Comparison of ENCODE assay signal across 21 mouse cellular contexts in genomic region chr6:5149941-5150340, GRCm38 (mm10). TPM values are rescaled to one million over a fixed set of nuclear protein-coding genes. Genes with fewer than 3 reads are reported as not detected.
DNase-seq lines count a peak whose midpoint lies in the region; ATAC-seq and TF ChIP-seq lines count a peak whose summit lies in the region.
"Had no signal": no experiment of that assay in that cellular context is flagged by ENCODE, and none has a peak within 500 bp of the region (broad histone marks: within the 10 kb centered on the region; RNA-seq: fewer than 3 reads in every experiment).

No protein-coding gene starts in this region.

- no peak overlapping the region for H3K27ac ChIP-seq in heart, embryonic 15.5 days
- no peak overlapping the region for H3K27ac ChIP-seq in heart, adult 2 months
- H3K27ac ChIP-seq in midbrain, embryonic 15.5 days: no peak overlapping the region
- H3K27ac ChIP-seq: embryonic facial prominence, embryonic 10.5 days; forebrain, embryonic 13.5 days; heart, embryonic 13.5 days; hindbrain, embryonic 10.5 days; hindbrain, embryonic 15.5 days had no signal

- no peaks in the 10 kb centered on the region for H3K36me3 ChIP-seq in heart, embryonic 15.5 days
- peaks cover 2% of the 10 kb centered on the region; the same call in 1 of the 2 replicates for H3K36me3 ChIP-seq in heart, adult 2 months (ENCODE audit: control insufficient read depth, insufficient read depth, low read length)
- no peaks in the 10 kb centered on the region for H3K36me3 ChIP-seq in midbrain, embryonic 15.5 days (replicated peaks)

- H3K4me2 ChIP-seq in heart, embryonic 15.5 days: no peak overlapping the region
- no peak overlapping the region for H3K4me2 ChIP-seq in midbrain, embryonic 15.5 days
- H3K4me2 ChIP-seq: forebrain, embryonic 13.5 days; heart, embryonic 13.5 days; hindbrain, embryonic 15.5 days had no signal

- no peak for TF ChIP-seq POLR2A in heart, adult 2 months (IDR thresholded peaks at IDR 0.05; ENCODE audit: insufficient read depth, low read depth, low read length)

- ATAC-seq in heart, embryonic 15.5 days (replicated peaks; ENCODE audit: insufficient number of reproducible peaks, insufficient read depth, low FRiP score, low read depth): 0 out of 2 replicates have a peak, but pooled peaks have one; percentile 18
- ATAC-seq in midbrain, embryonic 15.5 days (replicated peaks): no peak
- ATAC-seq: forebrain, embryonic 13.5 days; forebrain, postnatal 0 days; intestine, embryonic 16.5 days had no signal

- H3K79me2 ChIP-seq in heart, adult 2 months (replicated peaks; ENCODE audit: control insufficient read depth, insufficient read depth, low read length): no peaks in the 10 kb centered on the region

- TF ChIP-seq EP300 in heart, adult 2 months (IDR thresholded peaks at IDR 0.05; ENCODE audit: insufficient read depth, low read depth, low read length): no peak

- H3K27me3 ChIP-seq in heart, embryonic 15.5 days: no peaks in the 10 kb centered on the region
- H3K27me3 ChIP-seq in heart, adult 2 months (ENCODE audit: control insufficient read depth, insufficient read depth, low read length): no peaks in the 10 kb centered on the region
- H3K27me3 ChIP-seq in midbrain, embryonic 15.5 days (replicated peaks): no peaks in the 10 kb centered on the region
- H3K27me3 ChIP-seq: forebrain, embryonic 13.5 days; heart, embryonic 13.5 days; hindbrain, embryonic 15.5 days had no signal

- no peak overlapping the region for H3K4me3 ChIP-seq in heart, embryonic 15.5 days
- no peak overlapping the region for H3K4me3 ChIP-seq in heart, adult 2 months
- no peak overlapping the region for H3K4me3 ChIP-seq in midbrain, embryonic 15.5 days
- H3K4me3 ChIP-seq: embryonic facial prominence, embryonic 10.5 days; forebrain, embryonic 13.5 days; heart, embryonic 13.5 days; hindbrain, embryonic 10.5 days; hindbrain, embryonic 15.5 days had no signal

- TF ChIP-seq CTCF in heart, adult 2 months (IDR thresholded peaks at IDR 0.05): no peak

- H3K9ac ChIP-seq in heart, embryonic 15.5 days: no peak overlapping the region
- H3K9ac ChIP-seq in heart, adult 2 months (ENCODE audit: low read depth, low read length): no peak overlapping the region
- H3K9ac ChIP-seq in midbrain, embryonic 15.5 days: no peak overlapping the region
- H3K9ac ChIP-seq: forebrain, embryonic 13.5 days; forebrain, postnatal 0 days; heart, embryonic 13.5 days; hindbrain, embryonic 15.5 days had no signal

- peaks cover 31% of the 10 kb centered on the region for H3K4me1 ChIP-seq in heart, embryonic 15.5 days (replicated peaks)
- no peaks in the 10 kb centered on the region; the same call in 1 of the 2 replicates for H3K4me1 ChIP-seq in heart, adult 2 months (ENCODE audit: control insufficient read depth, insufficient read depth, low read length)
- H3K4me1 ChIP-seq in midbrain, embryonic 15.5 days: no peaks in the 10 kb centered on the region
- H3K4me1 ChIP-seq: hindbrain, embryonic 10.5 days had no signal

- 44% methylated on average over 2 of the region's 2 CpGs for WGBS in heart, embryonic 15.5 days
- WGBS in heart, adult 2 months: 54% methylated on average over 2 of the region's 2 CpGs
- 91% methylated on average over 2 of the region's 2 CpGs for WGBS in midbrain, embryonic 15.5 days

- DNase-seq in heart, postnatal 25 days (ENCODE audit: low spot score): no peak
- peak; percentile 19 for DNase-seq in heart, postnatal 4 days
- DNase-seq in heart, adult 2 months: no peak
- DNase-seq in 3T3-L1 (ENCODE audit: low read depth, low spot score) (peak; percentile 58), NIH3T3 (ENCODE audit: low read depth) (peak; percentile 76)
- DNase-seq: adrenal gland, postnatal 14 days; cerebellum, adult 11-12 months; cerebellum, adult 9-11 months; forebrain, postnatal 0 days; gastrocnemius, postnatal 25 days; kidney, adult 2 months had no signal

- intact Hi-C loops in heart, postnatal 25 days (cut with DNase I): no loop called here
- intact Hi-C loops in heart, adult 2 months (cut with DNase I): no loop called here

- no peaks in the 10 kb centered on the region for H3K9me3 ChIP-seq in heart, embryonic 15.5 days (replicated peaks)
- H3K9me3 ChIP-seq in midbrain, embryonic 15.5 days: no peaks in the 10 kb centered on the region
- H3K9me3 ChIP-seq: embryonic facial prominence, embryonic 10.5 days; forebrain, embryonic 13.5 days; heart, embryonic 13.5 days; hindbrain, embryonic 10.5 days; hindbrain, embryonic 15.5 days had no signal

RNA-seq across cellular contexts. Expression of gene Pon1, which starts 43.8 kb away (rescaled TPM):
- not detected in 2 replicates for polyA plus RNA-seq in heart, embryonic 15.5 days (2015; fragmentation: Nextera tagmentation; extraction: Ambion mirVana)
- total RNA-seq in heart, postnatal 25 days (2021): not detected
- total RNA-seq in heart, postnatal 4 days (2021): not detected
- total RNA-seq in heart, adult 2 months (2021): under 1 TPM in 1 of 2 experiments, not detected in 1; 0.63 TPM
- 1.2 and 3.7 TPM in 2 replicates for polyA plus RNA-seq in heart, adult 2 months (2012; rRNA removed)
- polyA plus RNA-seq in midbrain, embryonic 15.5 days (2015; fragmentation: Nextera tagmentation; extraction: Ambion mirVana): 0.15 and 0.18 TPM in 2 replicates
- total RNA-seq: ES-E14; granulocyte monocyte progenitor cell, adult 5-6 weeks had no signal
- polyA plus RNA-seq: embryonic facial prominence, embryonic 10.5 days; forebrain, embryonic 13.5 days; heart, embryonic 13.5 days; hindbrain, embryonic 10.5 days; intestine, embryonic 16.5 days had no signal

Comparison
In these comparisons a context has a peak if more than half of its experiments do, and no peak if none do; other contexts are left out.
1. DNase-seq: peak in heart, postnatal 4 days (single experiment), 3T3-L1 (single experiment) and NIH3T3 (single experiment); none in heart, postnatal 25 days (single experiment) and heart, adult 2 months (0 of 2).